Mouse (Mus musculus) kidney, adult 2 months (tissue): ENCODE data around the gene Slc39a10. TPM values are rescaled to one million over a fixed set of nuclear protein-coding genes. Genes with fewer than 3 reads are reported as not detected.
A peak's percentile ranks its signal among the peaks of the same experiment; 100 is the strongest.

Experiments
- DNase-seq: peaks from one replicate; pipeline ENCODE4 v3.0.0; 2021
- H3K27ac ChIP-seq: fragments of 200-500 bp; 2 replicates; pipeline ENCODE4 v1.5.1; 2012; ENCODE audit warnings: low read depth, low read length, control low read depth, inconsistent platforms; ENCODE audit not compliant: insufficient read depth
- H3K27me3 ChIP-seq: fragments of 200-500 bp; replicated peaks from 2 replicates; pipeline ENCODE4 v1.6.1; 2012; ENCODE audit warnings: mild to moderate bottlenecking, moderate library complexity, low read length, inconsistent platforms; ENCODE audit not compliant: control insufficient read depth, insufficient read depth
- H3K36me3 ChIP-seq: fragments of 200-500 bp; 2 replicates; pipeline ENCODE4 v1.6.1; 2012; ENCODE audit warnings: mild to moderate bottlenecking, moderate library complexity, low read length, inconsistent platforms; ENCODE audit not compliant: control insufficient read depth, insufficient read depth
- H3K4me1 ChIP-seq: fragments of 200-500 bp; 2 replicates; pipeline ENCODE4 v1.6.1; 2011; ENCODE audit warnings: low read length; ENCODE audit not compliant: control insufficient read depth, insufficient read depth
- H3K4me3 ChIP-seq: fragments of 200-500 bp; 2 replicates; pipeline ENCODE4 v1.5.1; 2011; ENCODE audit warnings: mild to moderate bottlenecking, low read depth, low read length, control low read depth; ENCODE audit not compliant: insufficient read depth
- CTCF ChIP-seq: fragments of 200-500 bp; conservative IDR thresholded peaks from 2 replicates; pipeline ENCODE4 v1.5.1; 2011; ENCODE audit warnings: low read depth, mild to moderate bottlenecking, control low read depth, low read length, moderate library complexity, mixed read lengths; ENCODE audit not compliant: insufficient read depth, insufficient read length
- POLR2A ChIP-seq: fragments of 200-500 bp; IDR thresholded peaks from one replicate; pipeline ENCODE4 v1.6.1; 2011; ENCODE audit warnings: low read depth, low read length, control low read depth
- WGBS: fragments of 180-500 bp; shearing (Covaris S2); methylation state at CpG from one replicate; pipeline ENCODE4 v1.1.7; 2018; 5-methylcytosine and 5-hydroxymethylcytosine counted together
- polyA plus RNA-seq: library from polyadenylated mRNA; depleted of rRNA; stranded (reverse); fragments of >200 nt; gene quantifications from 2 replicates; pipeline ENCODE4 v1.2.3, GENCODE M21; 2012

Gene Slc39a10
- polyA plus RNA-seq, 1 experiment = 8.1 TPM

DNA sequence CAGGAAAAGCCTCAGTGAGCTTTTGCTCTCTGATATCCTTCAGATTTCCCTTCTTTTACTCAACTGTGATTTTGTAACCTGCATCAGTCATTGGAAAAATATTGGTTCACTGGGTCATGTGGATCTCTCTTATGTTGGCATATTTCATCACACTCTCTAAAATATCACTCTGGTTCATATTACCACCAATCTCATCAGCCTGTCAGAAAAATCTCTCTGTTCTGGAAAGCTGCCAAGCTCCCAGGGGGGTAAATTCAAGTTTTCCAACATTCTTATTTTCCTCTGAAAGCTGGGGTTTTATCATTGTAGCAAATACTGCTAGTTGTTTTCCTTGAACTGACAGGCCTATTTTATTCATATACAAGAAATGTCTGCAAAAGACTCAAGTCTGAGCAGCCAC is 22.9 kb downstream of the Slc39a10 start:
- no peak for DNase-seq
- H3K4me3 ChIP-seq = no peak overlapping the region
- H3K36me3 ChIP-seq = no peaks in the 10 kb centered on the region
- TF ChIP-seq POLR2A (no peak), CTCF (no peak)
- H3K27me3 ChIP-seq = no peaks in the 10 kb centered on the region
- H3K4me1 ChIP-seq = no peaks in the 10 kb centered on the region
- H3K27ac ChIP-seq = no peak overlapping the region

DNA sequence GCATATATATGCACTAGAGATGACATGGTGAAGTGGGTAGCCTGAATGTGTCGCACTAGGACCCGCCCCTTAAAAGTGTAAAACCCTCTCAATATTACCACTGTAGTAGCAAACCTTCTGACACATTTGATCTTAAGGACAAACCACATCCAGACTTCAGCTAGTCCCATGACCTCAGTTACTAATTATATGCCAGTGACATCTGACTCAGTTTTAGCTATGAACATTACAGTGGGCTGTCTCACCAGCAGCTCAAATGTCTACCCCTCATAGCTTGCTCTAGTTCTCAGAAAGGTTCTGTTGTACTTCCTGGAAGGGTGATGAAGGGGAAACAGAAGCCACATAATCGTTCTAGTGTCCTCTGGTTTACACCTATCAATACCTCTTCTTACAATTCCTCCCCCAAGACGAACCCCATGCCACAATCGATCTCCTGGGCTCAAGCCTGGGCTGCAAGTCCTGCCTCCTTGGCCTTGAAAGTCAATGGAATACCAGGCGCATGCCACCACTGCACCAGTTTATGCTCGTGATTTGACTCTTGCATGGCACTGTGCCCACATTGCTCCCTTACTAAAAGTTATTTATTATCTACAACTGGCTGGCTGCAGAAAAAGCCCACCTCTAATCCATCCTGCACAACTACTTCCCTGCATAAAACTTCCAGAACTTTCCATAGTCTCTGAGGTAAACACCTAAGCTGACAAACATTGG is 28.3 kb downstream of the Slc39a10 start:
- Histone ChIP-seq H3K27ac (peak overlapping the region; percentile 35; the same call in 1 of the 2 replicates), H3K27me3 (no peaks in the 10 kb centered on the region), H3K36me3 (no peaks in the 10 kb centered on the region), H3K4me1 (peaks cover 9% of the 10 kb centered on the region; the same call in 1 of the 2 replicates), H3K4me3 (no peak overlapping the region)
- WGBS = 42% methylated on average over 7 of the region's 7 CpGs
- TF ChIP-seq POLR2A = no peak
- TF ChIP-seq CTCF = no peak
- DNase-seq = peak; percentile 82

DNA sequence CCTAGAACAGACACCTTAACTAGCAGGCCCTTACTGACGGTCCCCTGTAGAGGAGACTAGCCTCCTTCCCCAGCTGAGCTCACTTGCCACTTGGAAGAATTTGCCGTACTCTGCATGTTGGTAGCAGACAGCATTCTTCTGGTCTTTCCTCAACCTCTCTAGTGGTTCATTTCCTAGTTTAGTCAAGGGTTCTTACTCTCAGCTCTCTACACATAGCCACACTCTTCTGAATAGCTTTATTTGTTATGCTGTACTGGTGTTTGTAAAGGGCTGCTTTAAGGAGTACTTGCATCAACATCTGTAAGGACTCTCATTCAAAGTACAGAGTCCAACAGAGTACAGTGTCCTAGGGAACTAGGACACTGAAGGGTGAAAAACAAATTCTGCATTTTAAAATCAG is 29.2 kb downstream of the Slc39a10 start:
- no peak overlapping the region for H3K4me3 ChIP-seq
- H3K27me3 ChIP-seq = no peaks in the 10 kb centered on the region
- DNase-seq = no peak
- H3K36me3 ChIP-seq = no peaks in the 10 kb centered on the region
- peaks cover 9% of the 10 kb centered on the region; the same call in 1 of the 2 replicates for H3K4me1 ChIP-seq
- no peak overlapping the region for H3K27ac ChIP-seq
- 62% methylated on average over 2 of the region's 2 CpGs for WGBS
- TF ChIP-seq POLR2A (no peak), CTCF (no peak)

DNA sequence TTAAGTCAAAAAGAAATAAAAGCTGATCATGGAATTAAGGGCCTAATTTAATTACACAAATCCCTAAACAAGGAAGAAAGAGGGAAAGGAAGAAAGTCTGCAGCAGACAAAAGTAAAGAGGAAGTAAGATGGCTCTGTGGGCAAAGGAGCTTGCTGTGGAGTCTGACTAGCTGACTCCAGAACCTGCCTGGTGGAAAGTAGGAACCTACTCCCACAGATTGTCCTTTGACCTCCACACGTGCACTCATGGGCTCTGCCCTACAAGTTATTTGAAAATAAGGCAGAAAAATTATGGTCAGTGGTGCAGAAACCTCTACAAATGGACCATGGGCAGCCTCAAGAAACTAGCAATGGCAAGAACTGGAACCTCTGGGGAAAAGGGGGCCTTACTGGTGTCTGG is 32.6 kb downstream of the Slc39a10 start:
- DNase-seq = no peak
- H3K4me3 ChIP-seq = no peak overlapping the region
- H3K36me3 ChIP-seq = no peaks in the 10 kb centered on the region
- TF ChIP-seq POLR2A (no peak), CTCF (no peak)
- H3K27ac ChIP-seq = no peak overlapping the region
- H3K27me3 ChIP-seq = no peaks in the 10 kb centered on the region
- WGBS = 39% methylated on average over 1 of the region's 1 CpGs
- peaks cover 9% of the 10 kb centered on the region; the same call in 1 of the 2 replicates for H3K4me1 ChIP-seq

DNA sequence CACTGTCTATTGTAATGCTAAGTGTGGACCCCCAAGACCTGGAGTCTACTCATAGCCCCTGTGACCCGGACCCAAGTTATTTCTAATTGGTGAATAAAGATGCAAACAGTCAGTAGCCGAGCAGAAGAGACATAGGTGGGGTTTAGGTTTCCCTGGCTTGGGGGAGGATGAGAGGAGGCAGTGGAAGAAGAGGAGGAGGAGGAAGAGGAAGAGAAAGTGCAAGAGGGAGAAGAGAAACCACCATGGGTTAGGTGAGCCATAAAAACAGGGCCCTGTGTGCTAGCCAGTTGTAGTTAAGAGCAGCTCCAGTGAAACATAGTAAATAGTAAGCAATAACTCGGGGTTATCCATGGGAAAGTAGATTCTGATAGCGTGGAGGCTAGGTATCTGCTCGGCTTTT is 34.1 kb downstream of the Slc39a10 start:
- Histone ChIP-seq H3K36me3 (no peaks in the 10 kb centered on the region), H3K27ac (no peak overlapping the region), H3K4me1 (peaks cover 7% of the 10 kb centered on the region; the same call in 1 of the 2 replicates), H3K27me3 (no peaks in the 10 kb centered on the region), H3K4me3 (no peak overlapping the region)
- 87% methylated on average over 5 of the region's 5 CpGs for WGBS
- DNase-seq = no peak
- TF ChIP-seq POLR2A (no peak), CTCF (no peak)

DNA sequence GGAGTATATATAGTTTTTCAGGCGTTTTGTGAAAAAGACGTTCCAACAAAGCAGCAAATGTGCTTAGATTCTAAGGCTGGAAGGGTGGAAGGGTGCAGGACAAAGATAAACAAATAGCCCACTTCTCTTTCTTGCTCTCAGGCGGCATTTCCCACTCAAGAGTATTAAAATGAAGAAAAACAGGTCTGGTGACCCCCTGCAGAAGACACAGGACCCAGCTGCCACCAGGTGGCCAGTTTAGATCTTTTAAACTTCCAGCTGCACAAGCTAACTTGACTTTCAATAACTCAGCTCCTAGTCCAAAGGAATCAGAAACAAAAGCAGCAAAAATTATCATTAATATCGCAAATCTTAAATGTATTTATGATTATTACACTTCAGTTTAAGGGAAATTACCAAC is 36.2 kb downstream of the Slc39a10 start:
- Histone ChIP-seq H3K27me3 (no peaks in the 10 kb centered on the region), H3K4me1 (peaks cover 4% of the 10 kb centered on the region), H3K4me3 (no peak overlapping the region), H3K36me3 (no peaks in the 10 kb centered on the region), H3K27ac (no peak overlapping the region)
- no peak for DNase-seq
- TF ChIP-seq CTCF (no peak), POLR2A (no peak)
- WGBS = 62% methylated on average over 4 of the region's 4 CpGs

DNA sequence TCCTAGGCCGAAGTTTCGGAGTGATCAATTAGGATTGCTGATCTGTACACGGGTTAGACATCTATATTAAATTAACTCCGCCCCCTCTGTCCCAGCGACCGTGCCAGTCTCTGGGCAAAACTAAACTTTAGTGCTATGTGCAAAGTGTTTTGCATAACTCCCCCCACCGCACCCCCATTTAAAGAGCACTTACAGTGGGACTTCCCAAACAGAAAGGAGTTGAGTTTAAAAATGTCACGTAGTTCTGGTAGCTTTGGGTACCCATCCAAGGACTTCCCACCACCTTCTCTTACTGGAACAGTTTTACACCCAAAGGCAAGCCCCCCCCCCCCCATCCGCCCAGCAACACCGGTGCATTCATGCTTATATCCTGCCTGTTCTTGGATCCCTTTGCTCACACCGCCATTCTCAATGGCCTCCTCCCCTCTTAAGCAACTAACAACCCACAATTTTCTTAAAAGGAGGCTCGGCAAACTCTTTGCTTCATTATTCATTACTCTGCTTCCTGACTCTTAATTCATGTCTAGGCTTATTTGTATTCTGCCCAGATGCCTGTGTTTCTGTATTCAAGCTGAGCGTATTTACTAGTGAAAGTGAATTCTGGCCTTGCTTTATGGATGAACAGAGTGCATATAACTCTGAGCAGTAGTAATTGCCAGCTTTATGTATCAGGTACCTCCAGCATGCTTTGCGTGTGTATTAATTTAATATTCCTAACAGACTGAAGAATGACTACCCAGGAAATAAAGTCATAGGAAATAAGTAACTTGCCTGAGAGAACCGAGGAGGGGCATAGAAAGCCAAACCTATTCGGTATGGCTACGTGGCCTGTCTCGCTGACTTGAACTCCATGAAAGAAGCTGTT is 38.4 kb downstream of the Slc39a10 start:
- peak overlapping the region; percentile 100 for H3K27ac ChIP-seq
- DNase-seq = peak; percentile 94
- TF ChIP-seq CTCF = no peak
- TF ChIP-seq POLR2A = peak; percentile 5
- H3K27me3 ChIP-seq = no peaks in the 10 kb centered on the region
- 17% methylated on average over 18 of the region's 18 CpGs for WGBS
- H3K4me3 ChIP-seq = peak overlapping the region; percentile 80
- peaks cover 4% of the 10 kb centered on the region for H3K4me1 ChIP-seq
- H3K36me3 ChIP-seq = no peaks in the 10 kb centered on the region
